Mouse (Mus musculus) stomach, postnatal 0 days (tissue): Measurements from ENCODE around the gene Trpv3. TPM values are rescaled to one million over a fixed set of nuclear protein-coding genes. Genes with fewer than 3 reads are reported as not detected.

ENCODE experiments used
- ATAC-seq: fragments of 200-750 bp; cut with Nextera tagmentation; 2 replicates; pipeline ENCODE4 v1.8.0; 2017; ENCODE audit not compliant: low FRiP score, low TSS enrichment
- DNase-seq: peaks from one replicate; pipeline ENCODE4 v3.0.0-alpha.2; 2016; ENCODE audit warnings: low spot score
- H3K27ac ChIP-seq: fragments of 300-500 bp; sonication (generic); replicated peaks from 2 replicates; pipeline ENCODE4 v1.5.1; 2014; ENCODE audit warnings: mild to moderate bottlenecking, control low read depth
- H3K27me3 ChIP-seq: fragments of 300-500 bp; sonication (generic); 2 replicates; pipeline ENCODE4 v1.6.1; 2014; ENCODE audit warnings: low read length; ENCODE audit not compliant: control insufficient read depth, insufficient read depth
- H3K36me3 ChIP-seq: fragments of 300-500 bp; sonication (generic); 2 replicates; pipeline ENCODE4 v1.6.1; 2014; ENCODE audit warnings: low read length, mixed read lengths; ENCODE audit not compliant: control insufficient read depth, insufficient read depth
- H3K4me1 ChIP-seq: fragments of 300-500 bp; sonication (generic); replicated peaks from 2 replicates; pipeline ENCODE4 v1.6.1; 2014; ENCODE audit warnings: antibody characterized with exemption; ENCODE audit not compliant: control insufficient read depth, insufficient read depth
- H3K4me2 ChIP-seq: fragments of 300-500 bp; sonication (generic); replicated peaks from 2 replicates; pipeline ENCODE4 v1.6.1; 2014; ENCODE audit warnings: low read depth, mild to moderate bottlenecking, control low read depth, moderate library complexity
- H3K4me3 ChIP-seq: fragments of 300-500 bp; sonication (generic); 2 replicates; pipeline ENCODE4 v1.5.1; 2014; ENCODE audit warnings: low read depth, low read length, control low read depth
- H3K9ac ChIP-seq: fragments of 300-500 bp; sonication (generic); 2 replicates; pipeline ENCODE4 v1.6.1; 2014; ENCODE audit warnings: mild to moderate bottlenecking, low read length, control low read depth, mixed read lengths
- H3K9me3 ChIP-seq: fragments of 300-500 bp; sonication (generic); 2 replicates; pipeline ENCODE4 v1.6.1; 2016; ENCODE audit warnings: low read length; ENCODE audit not compliant: control insufficient read depth
- CTCF ChIP-seq: IDR thresholded peaks from 2 replicates; pipeline ENCODE4 v1.5.1; 2016; ENCODE audit warnings: antibody characterized with exemption, low read depth, mild to moderate bottlenecking, moderate library complexity
- EP300 ChIP-seq: optimal IDR thresholded peaks from 2 replicates; pipeline ENCODE3; 2016; ENCODE audit warnings: antibody characterized with exemption
- WGBS: fragments of 180-500 bp; shearing (Covaris S2); extraction: QIAGEN DNeasy Blood & Tissue Kit; methylation state at CpG from one replicate; pipeline ENCODE4 v1.1.7; 2014; 5-methylcytosine and 5-hydroxymethylcytosine counted together
- polyA plus RNA-seq: library from polyadenylated mRNA; unstranded; fragments of >200 nt; fragmentation: Nextera tagmentation; extraction: Ambion mirVana; gene quantifications from 2 replicates; pipeline ENCODE4 v1.2.1, GENCODE M21; 2015

The Trpv3 gene
- polyA plus RNA-seq, 1 experiment from 2014 or later, result 0.57 TPM

DNA sequence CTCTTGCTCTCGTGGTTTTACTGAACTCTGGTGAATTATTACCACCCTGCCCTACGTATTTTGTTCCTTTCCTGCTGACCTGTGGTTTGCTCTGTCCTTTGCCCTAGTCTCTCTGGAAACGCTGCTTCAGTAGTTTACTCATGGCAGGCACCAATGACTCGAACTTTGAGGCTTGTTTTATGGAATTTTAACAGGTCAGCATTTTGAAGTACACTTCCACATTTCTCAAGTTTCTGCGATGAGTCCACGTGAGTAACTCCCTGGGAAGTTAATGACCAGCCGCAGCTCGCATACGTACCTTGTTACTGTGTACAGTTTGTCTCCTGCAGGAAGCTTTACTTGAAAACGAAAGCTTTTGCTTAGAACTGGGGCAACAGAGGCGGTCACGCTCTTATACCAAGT, 59.3 kb downstream of the Trpv3 start:
- Histone ChIP-seq H3K4me3 (0 out of 2 replicates have a peak overlapping the region, but pooled peaks have one; percentile 5), H3K27me3 (no peaks in the 10 kb centered on the region), H3K9me3 (no peaks in the 10 kb centered on the region), H3K4me2 (peak overlapping the region; percentile 21), H3K36me3 (no peaks in the 10 kb centered on the region), H3K9ac (no peak overlapping the region), H3K4me1 (no peaks in the 10 kb centered on the region), H3K27ac (0 out of 2 replicates have a peak overlapping the region, but pooled peaks have one; percentile 9)
- WGBS, result 11% methylated on average over 12 of the region's 12 CpGs
- no peak for TF ChIP-seq EP300
- no peak for TF ChIP-seq CTCF
- peak; percentile 89 for ATAC-seq
- DNase-seq, result peak; percentile 56

DNA sequence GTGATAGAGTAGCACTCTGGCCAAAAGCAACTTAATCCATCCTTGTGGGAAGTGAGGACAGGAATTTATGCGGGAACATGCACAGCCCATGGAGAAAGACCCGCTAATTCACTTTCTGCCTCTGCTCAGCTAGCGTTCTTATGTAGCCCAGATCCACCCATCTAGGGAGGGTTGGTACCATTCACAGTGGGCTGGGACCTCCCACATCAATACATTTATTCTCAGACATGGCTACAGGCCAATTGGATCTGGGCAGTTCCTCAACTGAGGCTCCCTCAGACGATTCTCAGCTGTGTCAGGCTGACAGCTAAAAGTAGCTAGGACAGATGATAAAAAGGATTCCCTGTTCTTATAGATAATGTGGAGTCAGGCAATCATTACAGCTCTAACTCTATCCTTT, 60.2 kb downstream of the Trpv3 start:
- DNase-seq (no peak), ATAC-seq (no peak)
- Histone ChIP-seq H3K4me3 (no peak overlapping the region), H3K27me3 (no peaks in the 10 kb centered on the region), H3K27ac (no peak overlapping the region), H3K9me3 (no peaks in the 10 kb centered on the region), H3K4me1 (no peaks in the 10 kb centered on the region), H3K4me2 (peak overlapping the region; percentile 21; the same call in 1 of the 2 replicates), H3K36me3 (no peaks in the 10 kb centered on the region), H3K9ac (no peak overlapping the region)
- 41% methylated on average over 4 of the region's 4 CpGs for WGBS
- no peak for TF ChIP-seq CTCF
- TF ChIP-seq EP300, result no peak

DNA sequence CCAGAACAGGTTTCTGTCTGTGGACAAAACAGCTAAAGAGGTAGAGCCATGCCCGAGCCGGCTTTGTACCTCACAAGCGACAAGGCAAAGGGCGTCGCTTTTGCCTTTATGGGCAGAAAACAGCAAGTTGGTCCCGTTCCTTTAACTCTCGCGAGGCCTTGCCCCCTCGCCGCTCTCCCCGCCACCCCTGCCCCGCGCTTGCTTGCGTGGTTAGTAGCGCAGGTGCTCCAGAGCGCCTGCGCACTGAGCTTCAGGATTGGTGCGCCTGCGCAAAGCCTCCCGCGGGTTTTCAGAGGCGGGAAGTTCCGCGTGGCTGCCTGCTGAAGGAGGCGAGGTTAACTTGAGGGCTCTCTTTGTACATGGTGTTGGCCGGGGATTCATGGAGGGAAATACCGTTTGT, 62.3 kb downstream of the Trpv3 start, which contains the start of the genes Aspa, Gm49340 and Spata22:
Gene Aspa (minus strand): TSS at position 155 of the 400 bp plus-strand sequence.
Gene Gm49340 (plus strand): TSS at position 300 of the 400 bp plus-strand sequence.
Gene Spata22 (plus strand): TSS at position 300 of the 400 bp plus-strand sequence.
- Histone ChIP-seq H3K9ac (no peak within 1 kb of the TSS), H3K27me3 (no peaks in the 10 kb centered on the region), H3K4me1 (no peaks in the 10 kb centered on the region), H3K4me2 (no peak within 1 kb of the TSS), H3K9me3 (no peaks in the 10 kb centered on the region), H3K36me3 (no peaks in the 10 kb centered on the region), H3K4me3 (no peak within 1 kb of the TSS), H3K27ac (no peak within 1 kb of the TSS)
- no peak for DNase-seq
- ATAC-seq, result no peak
- 79% methylated on average over 27 of the region's 27 CpGs for WGBS
- TF ChIP-seq EP300 (no peak), CTCF (no peak)

DNA sequence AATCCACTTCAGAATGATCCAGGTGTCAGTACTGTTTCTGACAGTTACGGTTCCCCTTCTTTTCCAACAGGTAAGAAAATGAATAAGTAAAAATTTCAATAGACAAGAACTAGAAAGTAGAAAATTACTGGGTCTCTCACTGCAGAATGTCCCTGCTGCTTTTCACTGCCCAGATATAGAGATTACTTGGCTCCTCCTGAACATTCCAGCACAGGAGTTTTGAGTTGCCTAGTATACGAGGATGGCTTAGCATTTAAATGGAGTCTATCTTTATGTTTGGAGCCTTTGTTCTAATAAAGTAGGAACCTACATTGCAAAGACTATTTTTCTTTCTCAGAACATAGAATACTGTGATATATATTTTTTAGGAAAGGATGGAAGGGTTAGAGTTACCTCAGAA, 66.2 kb downstream of the Trpv3 start:
- no peak overlapping the region for H3K27ac ChIP-seq
- no peak for DNase-seq
- H3K4me2 ChIP-seq, result no peak overlapping the region
- H3K9me3 ChIP-seq, result no peaks in the 10 kb centered on the region
- H3K27me3 ChIP-seq, result no peaks in the 10 kb centered on the region
- 58% methylated on average over 2 of the region's 2 CpGs for WGBS
- ATAC-seq, result no peak
- no peak overlapping the region for H3K9ac ChIP-seq
- no peak for TF ChIP-seq CTCF
- TF ChIP-seq EP300, result no peak
- no peak overlapping the region for H3K4me3 ChIP-seq
- H3K36me3 ChIP-seq, result no peaks in the 10 kb centered on the region
- no peaks in the 10 kb centered on the region for H3K4me1 ChIP-seq

DNA sequence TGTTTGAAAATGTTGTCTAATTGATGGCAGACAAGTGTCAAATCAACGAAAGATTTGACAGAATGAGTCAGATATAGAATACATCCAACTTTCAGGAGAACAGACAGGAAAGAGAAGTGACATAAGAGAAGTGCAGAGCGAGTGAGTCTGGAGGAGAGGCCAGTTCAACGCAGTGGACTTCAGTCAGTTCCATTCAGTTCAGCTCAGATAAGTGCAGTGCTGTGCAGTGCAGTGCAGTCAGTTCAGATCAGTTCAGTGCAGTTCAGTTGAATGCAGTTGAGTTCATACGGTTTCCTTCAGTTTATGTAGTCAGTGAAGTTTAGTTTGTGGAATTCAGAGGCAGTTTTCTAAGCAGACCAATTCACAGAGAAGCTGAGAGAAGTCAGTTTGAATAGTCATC, 69.7 kb downstream of the Trpv3 start:
- H3K9me3 ChIP-seq, result no peaks in the 10 kb centered on the region
- no peak for TF ChIP-seq CTCF
- no peak for TF ChIP-seq EP300
- WGBS, result 63% methylated on average over 4 of the region's 4 CpGs
- H3K27me3 ChIP-seq, result no peaks in the 10 kb centered on the region
- H3K4me3 ChIP-seq, result no peak overlapping the region
- DNase-seq (no peak), ATAC-seq (peak; percentile 74)
- H3K36me3 ChIP-seq, result no peaks in the 10 kb centered on the region
- no peak overlapping the region for H3K9ac ChIP-seq
- H3K4me1 ChIP-seq, result no peaks in the 10 kb centered on the region
- no peak overlapping the region for H3K27ac ChIP-seq
- H3K4me2 ChIP-seq, result no peak overlapping the region

Other genes starting within 250 kb of the Trpv3 start
- 6.7 and 7.1 TPM in 2 replicates for gene Camkk1, start 248.4 kb upstream of the Trpv3 start, polyA plus RNA-seq
- gene Ncbp3, start 219.6 kb upstream of the Trpv3 start, polyA plus RNA-seq, result 4.9 TPM in 2 replicates
- gene Itgae, start 176.8 kb upstream of the Trpv3 start, polyA plus RNA-seq, result 0.13 and 0.15 TPM in 2 replicates
- gene Haspin, start 129.1 kb upstream of the Trpv3 start, polyA plus RNA-seq, result 2.7 and 3.6 TPM in 2 replicates
- gene P2rx5, start 107.0 kb upstream of the Trpv3 start, polyA plus RNA-seq, result 0.44 and 0.48 TPM in 2 replicates
- 125 and 132 TPM in 2 replicates for gene Emc6, start 90.4 kb upstream of the Trpv3 start, polyA plus RNA-seq
- gene Tax1bp3, start 90.3 kb upstream of the Trpv3 start, polyA plus RNA-seq, result 176 and 184 TPM in 2 replicates
- gene Ctns, start 68.3 kb upstream of the Trpv3 start, polyA plus RNA-seq, result 15.9 and 17.4 TPM in 2 replicates
- gene Shpk, start 67.9 kb upstream of the Trpv3 start, polyA plus RNA-seq, result 3.4 and 4.0 TPM in 2 replicates
- gene Trpv1, start 33.1 kb upstream of the Trpv3 start, polyA plus RNA-seq, result 0.02 and 0.08 TPM in 2 replicates
- gene Aspa, start 62.2 kb downstream of the Trpv3 start, polyA plus RNA-seq, result 2.7 and 3.3 TPM in 2 replicates
- not detected in 2 replicates for gene Gm49340, start 62.4 kb downstream of the Trpv3 start, polyA plus RNA-seq
- gene Spata22, start 62.4 kb downstream of the Trpv3 start, polyA plus RNA-seq, result 0.17 TPM in 1 of 2 replicates, not detected in the other
- 0.06 TPM in 1 of 2 replicates, not detected in the other for gene Olfr20, start 83.4 kb downstream of the Trpv3 start, polyA plus RNA-seq
- not detected in 2 replicates for gene Olfr376, start 103.9 kb downstream of the Trpv3 start, polyA plus RNA-seq
- not detected in 2 replicates for gene Olfr1, start 132.2 kb downstream of the Trpv3 start, polyA plus RNA-seq
- gene Olfr378, start 161.1 kb downstream of the Trpv3 start, polyA plus RNA-seq, result not detected in 2 replicates
- gene Olfr380, start 190.1 kb downstream of the Trpv3 start, polyA plus RNA-seq, result not detected in 2 replicates
- not detected in 2 replicates for gene Olfr381, start 224.2 kb downstream of the Trpv3 start, polyA plus RNA-seq
- gene Olfr382, start 249.8 kb downstream of the Trpv3 start, polyA plus RNA-seq, result not detected in 2 replicates